Mouse (Mus musculus): ENCODE measurements around the gene Galnt10. TPM values are rescaled to one million over a fixed set of nuclear protein-coding genes. Genes with fewer than 3 reads are reported as not detected.

Gene Galnt10
- polyA plus RNA-seq, 1 experiment from 2014 or later: 18.6 TPM

- Histone ChIP-seq H3K4me3 (no peak overlapping the region), H3K36me3 (replicated peaks) (no peaks in the 10 kb centered on the region), H3K9me3 (no peaks in the 10 kb centered on the region), H3K27me3 (ENCODE audit: poor library complexity, severe bottlenecking) (no peaks in the 10 kb centered on the region), H3K27ac (no peak overlapping the region), H3K4me1 (peaks cover 26% of the 10 kb centered on the region)
- 90% methylated on average over 5 of the region's 5 CpGs for WGBS
- DNase-seq (ENCODE audit: extremely low spot score, low spot score): no peak
Measured at GRCm38 (mm10) chr11:57664741-57665140, 19.5 kb downstream of the Galnt10 start.

DNA sequence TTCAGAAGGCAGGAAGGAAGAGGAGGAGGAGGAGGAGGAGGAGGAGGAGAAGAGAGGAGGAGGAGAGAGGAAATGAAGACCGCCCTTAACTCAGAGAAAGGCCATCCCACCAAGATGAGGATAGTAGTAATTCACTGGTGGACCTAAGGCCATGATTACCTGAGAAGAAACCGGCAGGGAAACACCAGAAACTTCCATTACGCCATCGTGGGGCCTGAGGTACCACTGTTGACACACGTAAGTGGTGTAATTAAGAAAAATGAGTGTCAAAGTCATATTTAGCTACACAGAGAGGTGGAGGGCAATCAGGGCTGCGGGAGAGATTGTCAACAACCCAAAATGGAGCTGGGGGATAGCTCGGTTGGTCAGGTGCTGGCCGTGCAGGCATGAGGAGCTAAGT, 23.0 kb downstream of the Galnt10 start:
- H3K4me1 ChIP-seq: peaks cover 32% of the 10 kb centered on the region
- H3K36me3 ChIP-seq (replicated peaks): no peaks in the 10 kb centered on the region
- H3K9me3 ChIP-seq: no peaks in the 10 kb centered on the region
- WGBS: 95% methylated on average over 8 of the region's 8 CpGs
- H3K27me3 ChIP-seq (ENCODE audit: poor library complexity, severe bottlenecking): no peaks in the 10 kb centered on the region
- no peak overlapping the region for H3K27ac ChIP-seq
- no peak overlapping the region for H3K4me3 ChIP-seq
- DNase-seq (ENCODE audit: extremely low spot score, low spot score): no peak

DNA sequence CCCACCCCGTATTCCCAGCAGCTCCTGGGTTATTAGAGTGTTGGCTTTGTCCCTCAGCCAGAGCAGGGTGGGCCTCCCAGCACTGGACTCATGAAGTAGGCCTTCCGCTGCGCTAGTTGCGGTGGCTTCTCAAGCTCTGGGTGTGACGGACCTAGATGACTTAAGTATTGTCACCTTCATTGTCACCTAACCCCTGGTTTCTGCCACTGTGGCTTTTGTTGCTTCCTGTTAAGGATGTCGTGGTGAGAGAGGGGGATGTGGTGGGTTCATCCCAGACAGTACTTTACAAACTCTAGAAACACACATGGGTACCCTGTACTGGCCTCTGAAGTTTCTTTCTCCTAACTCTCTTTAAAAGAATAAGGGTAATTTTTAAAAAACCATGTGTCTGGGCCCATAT, 24.3 kb downstream of the Galnt10 start:
- no peaks in the 10 kb centered on the region for H3K36me3 ChIP-seq (replicated peaks)
- peaks cover 35% of the 10 kb centered on the region for H3K4me1 ChIP-seq
- 86% methylated on average over 6 of the region's 6 CpGs for whole genome bisulfite sequencing
- H3K27me3 ChIP-seq (ENCODE audit: poor library complexity, severe bottlenecking): no peaks in the 10 kb centered on the region
- no peak overlapping the region for H3K4me3 ChIP-seq
- no peak overlapping the region for H3K27ac ChIP-seq
- no peaks in the 10 kb centered on the region for H3K9me3 ChIP-seq
- no peak for DNase-seq (ENCODE audit: extremely low spot score, low spot score)

DNA sequence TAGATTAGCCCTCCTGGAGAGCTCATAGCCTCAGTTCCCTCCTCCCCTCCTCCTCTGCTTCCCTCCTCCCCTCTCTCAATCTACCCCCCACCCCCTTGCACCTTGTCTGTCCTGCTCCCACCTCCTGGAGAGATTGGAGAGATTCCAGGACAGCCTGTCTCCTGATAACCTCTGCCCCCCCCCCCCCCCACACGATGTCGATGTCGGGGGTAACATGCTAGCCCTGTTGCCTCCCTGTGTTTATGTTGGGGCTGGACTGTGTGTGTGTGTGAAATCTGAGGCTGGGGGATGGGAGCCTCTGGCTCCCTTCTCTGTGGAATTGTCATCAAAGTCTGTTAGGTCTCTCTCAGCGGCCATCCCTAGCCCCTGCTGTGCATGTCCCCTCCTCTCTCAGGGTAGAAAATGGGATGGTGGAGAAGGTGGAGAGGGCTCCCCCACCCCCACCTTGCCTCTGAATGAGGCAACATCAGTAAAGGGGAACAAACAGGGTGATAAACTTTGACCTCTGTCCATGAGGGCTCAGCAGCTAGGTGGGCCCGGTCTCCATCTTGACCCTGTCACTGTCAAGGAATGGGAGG, 26.0 kb downstream of the Galnt10 start:
- Histone ChIP-seq H3K36me3 (replicated peaks) (no peaks in the 10 kb centered on the region; the same call in 1 of the 2 replicates), H3K27ac (peak overlapping the region; percentile 2; the same call in 1 of the 2 replicates), H3K27me3 (ENCODE audit: poor library complexity, severe bottlenecking) (no peaks in the 10 kb centered on the region), H3K4me1 (peaks cover 43% of the 10 kb centered on the region), H3K9me3 (no peaks in the 10 kb centered on the region), H3K4me3 (no peak overlapping the region)
- no peak for DNase-seq (ENCODE audit: extremely low spot score, low spot score)
- WGBS: 13% methylated on average over 5 of the region's 5 CpGs

DNA sequence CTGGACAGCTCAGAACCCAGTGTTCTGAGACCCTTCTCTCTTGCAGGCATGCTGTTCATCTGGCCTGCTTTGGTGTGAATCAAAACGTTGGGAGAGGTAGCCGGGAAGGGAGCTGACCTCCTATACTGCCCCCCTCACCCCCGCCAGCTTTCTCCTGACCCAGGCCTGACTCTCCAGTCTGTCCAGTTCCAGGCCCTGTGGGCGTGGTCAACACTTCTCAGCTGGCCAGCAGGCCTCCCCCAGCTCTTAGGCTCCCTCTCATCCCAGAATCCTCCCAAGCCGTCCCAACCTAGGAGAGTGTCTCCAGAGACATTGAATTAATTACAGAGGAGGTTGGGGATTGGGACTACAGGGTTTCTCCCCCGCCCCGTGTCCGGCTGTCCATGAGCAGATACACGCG, 26.6 kb downstream of the Galnt10 start:
- Histone ChIP-seq H3K9me3 (no peaks in the 10 kb centered on the region), H3K36me3 (replicated peaks) (no peaks in the 10 kb centered on the region; the same call in 1 of the 2 replicates), H3K4me3 (no peak overlapping the region), H3K4me1 (peaks cover 43% of the 10 kb centered on the region), H3K27me3 (ENCODE audit: poor library complexity, severe bottlenecking) (no peaks in the 10 kb centered on the region), H3K27ac (no peak overlapping the region)
- DNase-seq (ENCODE audit: extremely low spot score, low spot score): no peak
- 50% methylated on average over 10 of the region's 10 CpGs for WGBS

- no peaks in the 10 kb centered on the region for H3K27me3 ChIP-seq (ENCODE audit: poor library complexity, severe bottlenecking)
- no peaks in the 10 kb centered on the region for H3K9me3 ChIP-seq
- H3K4me1 ChIP-seq: peaks cover 43% of the 10 kb centered on the region
- H3K4me3 ChIP-seq: no peak overlapping the region
- no peak for DNase-seq (ENCODE audit: extremely low spot score, low spot score)
- WGBS: 92% methylated on average over 9 of the region's 9 CpGs
- H3K36me3 ChIP-seq (replicated peaks): peaks cover under 1% of the 10 kb centered on the region
- H3K27ac ChIP-seq: no peak overlapping the region
Measured at GRCm38 (mm10) chr11:57672995-57673394, 27.8 kb downstream of the Galnt10 start.

DNA sequence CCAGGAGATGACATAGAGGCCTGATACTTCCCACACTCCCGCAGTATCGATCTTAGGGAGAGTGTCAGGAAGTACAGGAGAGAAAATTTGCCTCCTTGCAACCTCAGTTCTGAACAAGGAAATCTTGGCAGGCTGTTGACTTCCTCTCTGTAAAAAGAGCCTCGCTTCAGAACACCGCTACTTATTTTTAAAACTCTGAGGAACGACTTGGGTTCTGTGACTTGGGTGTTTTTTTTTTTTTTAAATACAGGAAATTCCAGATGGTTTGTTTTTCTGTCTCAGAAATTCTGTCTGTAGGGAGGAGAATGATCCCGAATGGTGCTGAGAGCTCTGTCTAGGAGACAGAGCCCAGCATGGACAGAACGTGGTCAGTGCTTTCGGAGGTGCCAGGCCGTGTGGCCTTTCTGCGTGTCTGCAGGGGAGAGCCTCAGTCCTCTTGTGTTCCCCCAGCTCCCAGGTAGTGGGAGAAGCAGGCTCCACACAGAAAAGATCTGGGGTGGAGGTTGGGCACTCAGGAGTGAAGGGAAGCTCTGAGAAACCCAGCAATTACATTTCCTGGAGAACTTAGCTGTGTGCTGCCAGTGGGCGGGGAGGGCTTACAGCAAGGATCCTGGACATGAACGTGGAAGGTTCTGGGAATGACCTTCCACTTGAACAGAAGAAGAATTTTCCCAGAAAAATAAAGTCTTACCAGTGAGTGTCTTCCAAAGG, 28.9 kb downstream of the Galnt10 start:
- peaks cover 8% of the 10 kb centered on the region for H3K36me3 ChIP-seq (replicated peaks)
- H3K9me3 ChIP-seq: no peaks in the 10 kb centered on the region
- H3K27ac ChIP-seq: peak overlapping the region; percentile 48; the same call in 1 of the 2 replicates
- H3K27me3 ChIP-seq (ENCODE audit: poor library complexity, severe bottlenecking): no peaks in the 10 kb centered on the region
- WGBS: 83% methylated on average over 12 of the region's 12 CpGs
- no peak overlapping the region for H3K4me3 ChIP-seq
- peaks cover 43% of the 10 kb centered on the region for H3K4me1 ChIP-seq
- no peak for DNase-seq (ENCODE audit: extremely low spot score, low spot score)

DNA sequence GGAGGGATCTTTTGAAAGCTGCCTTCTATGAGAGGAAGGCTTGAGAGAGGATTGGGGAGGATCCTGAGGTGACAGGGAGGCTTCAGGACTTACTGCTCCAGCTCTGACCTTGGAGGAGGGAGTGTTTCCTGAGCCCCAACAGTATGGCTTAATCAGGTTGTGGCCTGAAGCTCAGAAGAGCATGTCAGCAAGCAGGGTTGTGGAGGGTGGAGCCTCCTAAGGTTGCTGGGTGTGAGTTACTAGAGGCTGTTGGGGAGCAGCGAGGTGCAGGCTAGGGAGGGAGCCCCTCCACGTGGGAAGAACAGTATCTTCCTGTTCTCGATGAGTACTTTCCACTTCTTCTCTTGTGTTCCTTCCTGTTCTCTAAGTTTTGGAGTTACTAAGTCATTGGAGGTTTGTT, 32.0 kb downstream of the Galnt10 start:
- DNase-seq (ENCODE audit: extremely low spot score, low spot score): no peak
- H3K27me3 ChIP-seq (ENCODE audit: poor library complexity, severe bottlenecking): no peaks in the 10 kb centered on the region
- peaks cover 6% of the 10 kb centered on the region for H3K9me3 ChIP-seq
- no peak overlapping the region for H3K27ac ChIP-seq
- no peak overlapping the region for H3K4me3 ChIP-seq
- peaks cover 28% of the 10 kb centered on the region for H3K4me1 ChIP-seq
- WGBS: 73% methylated on average over 3 of the region's 3 CpGs
- peaks cover 10% of the 10 kb centered on the region for H3K36me3 ChIP-seq (replicated peaks)

GRCm38 (mm10) chr11:57682589-57682988, 37.3 kb downstream of the Galnt10 start:
- H3K4me1 ChIP-seq: peaks cover 57% of the 10 kb centered on the region
- WGBS: 70% methylated on average over 7 of the region's 7 CpGs
- no peak for DNase-seq (ENCODE audit: extremely low spot score, low spot score)

GRCm38 (mm10) chr11:57683125-57683524, 37.9 kb downstream of the Galnt10 start:
- 87% methylated on average over 12 of the region's 12 CpGs for WGBS
- Histone ChIP-seq H3K9me3 (peaks cover 6% of the 10 kb centered on the region), H3K27me3 (ENCODE audit: poor library complexity, severe bottlenecking) (peaks cover 25% of the 10 kb centered on the region), H3K27ac (no peak overlapping the region), H3K4me3 (no peak overlapping the region), H3K4me1 (peaks cover 57% of the 10 kb centered on the region), H3K36me3 (replicated peaks) (peaks cover 8% of the 10 kb centered on the region)
- DNase-seq (ENCODE audit: extremely low spot score, low spot score): no peak

More at GRCm38 (mm10) chr11:57682589-57682988, 37.3 kb downstream of the Galnt10 start:
- H3K27ac ChIP-seq: no peak overlapping the region
- H3K9me3 ChIP-seq: peaks cover 6% of the 10 kb centered on the region
- peaks cover 21% of the 10 kb centered on the region for H3K27me3 ChIP-seq (ENCODE audit: poor library complexity, severe bottlenecking)
- H3K4me3 ChIP-seq: no peak overlapping the region
- peaks cover 10% of the 10 kb centered on the region for H3K36me3 ChIP-seq (replicated peaks)

DNA sequence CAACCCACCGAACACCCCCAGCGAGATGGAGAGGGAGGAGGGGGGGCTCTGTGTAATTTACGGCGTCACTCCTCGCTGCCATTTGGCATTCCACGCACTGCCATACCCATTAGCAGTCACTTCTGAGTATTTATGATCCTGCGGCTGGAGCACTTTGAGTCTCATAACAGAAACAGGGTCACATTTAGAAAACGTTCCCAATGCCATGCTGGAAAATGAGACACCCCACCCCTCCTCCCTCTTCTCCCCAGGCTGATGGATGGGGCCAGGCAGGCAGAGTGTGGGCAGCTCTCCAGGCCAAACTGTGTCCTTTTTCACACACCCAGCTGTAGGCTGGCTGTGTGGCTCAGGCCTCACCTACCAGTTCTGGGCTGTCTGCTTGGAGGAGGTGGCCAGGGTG, 38.7 kb downstream of the Galnt10 start:
- peaks cover 25% of the 10 kb centered on the region for H3K27me3 ChIP-seq (ENCODE audit: poor library complexity, severe bottlenecking)
- 84% methylated on average over 8 of the region's 8 CpGs for WGBS
- peaks cover 6% of the 10 kb centered on the region for H3K9me3 ChIP-seq
- H3K27ac ChIP-seq: no peak overlapping the region
- H3K36me3 ChIP-seq (replicated peaks): peaks cover 2% of the 10 kb centered on the region
- H3K4me3 ChIP-seq: no peak overlapping the region
- no peak for DNase-seq (ENCODE audit: extremely low spot score, low spot score)
- peaks cover 62% of the 10 kb centered on the region for H3K4me1 ChIP-seq

GRCm38 (mm10) chr11:57684891-57685290, 39.6 kb downstream of the Galnt10 start:
- Histone ChIP-seq H3K27me3 (ENCODE audit: poor library complexity, severe bottlenecking) (peaks cover 25% of the 10 kb centered on the region), H3K4me1 (peaks cover 62% of the 10 kb centered on the region), H3K9me3 (0 out of 2 replicates have a peak, but pooled peaks cover under 1% of the 10 kb centered on the region), H3K27ac (no peak overlapping the region), H3K36me3 (replicated peaks) (no peaks in the 10 kb centered on the region), H3K4me3 (no peak overlapping the region)
- no peak for DNase-seq (ENCODE audit: extremely low spot score, low spot score)
- 23% methylated on average over 5 of the region's 5 CpGs for WGBS

DNA sequence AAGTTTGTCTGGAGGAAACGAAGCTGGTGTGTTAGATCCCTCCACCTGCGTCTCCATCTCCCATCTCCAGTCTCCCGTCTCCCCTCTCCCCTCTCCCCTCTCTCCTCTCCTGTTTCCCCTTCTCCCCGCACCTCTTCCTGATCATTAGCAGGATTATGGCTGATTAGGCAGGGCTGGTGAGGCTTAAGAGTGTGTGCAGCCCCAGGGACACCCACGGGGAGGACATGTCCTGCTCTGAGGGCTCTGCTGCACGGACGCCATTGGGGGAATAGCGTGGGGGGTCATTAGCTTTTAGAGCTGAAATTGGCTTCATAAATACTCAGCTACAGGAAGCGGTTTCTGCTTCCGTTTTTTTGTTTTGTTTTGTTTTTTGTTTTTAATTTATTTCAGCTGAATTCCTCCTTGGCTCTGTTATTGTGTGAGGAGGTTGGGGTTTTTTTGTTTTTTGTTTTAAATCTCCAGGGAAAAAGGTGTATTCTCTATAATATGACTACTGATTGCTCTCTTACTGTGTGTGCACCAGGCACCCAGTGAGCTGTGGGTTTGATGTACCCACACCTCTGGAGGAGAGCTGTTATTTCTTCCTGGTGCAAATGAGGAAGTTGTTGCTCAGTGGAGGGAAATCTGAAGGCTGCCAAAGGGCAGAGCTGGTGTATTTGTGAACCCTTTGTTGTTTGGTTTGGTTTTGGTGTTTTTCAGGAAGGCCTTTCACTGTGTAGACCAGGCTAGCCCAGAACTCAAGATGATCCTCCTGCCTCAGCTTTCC, 40.6 kb downstream of the Galnt10 start:
- Histone ChIP-seq H3K27ac (no peak overlapping the region; the same call in 1 of the 2 replicates), H3K4me1 (peaks cover 59% of the 10 kb centered on the region), H3K9me3 (no peaks in the 10 kb centered on the region), H3K4me3 (no peak overlapping the region), H3K36me3 (replicated peaks) (no peaks in the 10 kb centered on the region), H3K27me3 (ENCODE audit: poor library complexity, severe bottlenecking) (peaks cover 25% of the 10 kb centered on the region)
- DNase-seq (ENCODE audit: extremely low spot score, low spot score): no peak
- 24% methylated on average over 10 of the region's 10 CpGs for WGBS
